ENCODE assay signal across 8 mouse cellular contexts in genomic region chr2:165070096-165070816, GRCm38 (mm10). TPM values are rescaled to one million over a fixed set of nuclear protein-coding genes. Genes with fewer than 3 reads are reported as not detected.
DNase-seq lines count a peak whose midpoint lies in the region; ATAC-seq and TF ChIP-seq lines count a peak whose summit lies in the region.

No protein-coding gene starts in this region.

- H3K4me2 ChIP-seq in limb, embryonic 13.5 days (replicated peaks), result peak overlapping the region; percentile 44

- TF ChIP-seq CTCF in kidney, adult 2 months (conservative IDR thresholded peaks at IDR 0.05; ENCODE audit: insufficient read depth, insufficient read length, low read depth, low read length), result peak; percentile 66

- no peak overlapping the region for H3K4me3 ChIP-seq in kidney, adult 2 months (ENCODE audit: insufficient read depth, low read depth, low read length)
- no peak overlapping the region for H3K4me3 ChIP-seq in limb, embryonic 13.5 days

- no peaks in the 10 kb centered on the region for H3K4me1 ChIP-seq in kidney, adult 2 months (ENCODE audit: control insufficient read depth, insufficient read depth, low read length)
- 0 out of 2 replicates have a peak, but pooled peaks cover 3% of the 10 kb centered on the region for H3K4me1 ChIP-seq in limb, embryonic 13.5 days

- H3K27me3 ChIP-seq in kidney, adult 2 months (replicated peaks; ENCODE audit: control insufficient read depth, insufficient read depth, low read length), result no peaks in the 10 kb centered on the region
- peaks cover 60% of the 10 kb centered on the region for H3K27me3 ChIP-seq in limb, embryonic 13.5 days

- H3K36me3 ChIP-seq in kidney, adult 2 months (ENCODE audit: control insufficient read depth, insufficient read depth, low read length), result no peaks in the 10 kb centered on the region
- no peaks in the 10 kb centered on the region for H3K36me3 ChIP-seq in limb, embryonic 13.5 days

- no peaks in the 10 kb centered on the region for H3K9me3 ChIP-seq in limb, embryonic 13.5 days

- H3K27ac ChIP-seq in kidney, adult 2 months (ENCODE audit: insufficient read depth, low read depth, low read length), result no peak overlapping the region
- no peak overlapping the region for H3K27ac ChIP-seq in limb, embryonic 13.5 days

- H3K9ac ChIP-seq in limb, embryonic 13.5 days, result no peak overlapping the region

- WGBS in kidney, adult 2 months, result 27% methylated on average over 23 of the region's 23 CpGs
- WGBS in limb, embryonic 13.5 days, result 19% methylated on average over 23 of the region's 23 CpGs

- peak; percentile 53 for ATAC-seq in common myeloid progenitor, adult 5-6 weeks (replicated peaks; ENCODE audit: low read depth, poor library complexity, severe bottlenecking)
- ATAC-seq in limb, embryonic 13.5 days (ENCODE audit: low FRiP score, low read depth), result peak; percentile 30; the same call in 1 of the 2 replicates

- no peak for TF ChIP-seq POLR2A in kidney, adult 2 months (IDR thresholded peaks at IDR 0.05; ENCODE audit: low read depth, low read length)

- DNase-seq in urinary bladder, postnatal 14 days (ENCODE audit: low spot score), result peak; percentile 47
- DNase-seq in urinary bladder, postnatal 10 days (ENCODE audit: low spot score), result no peak
- peak; percentile 56 for DNase-seq in gastrocnemius, postnatal 14 days
- DNase-seq in kidney, adult 2 months, result peak; percentile 58
- peak; percentile 55 for DNase-seq in naive thymus-derived CD4-positive, alpha-beta T cell, adult 2 months (ENCODE audit: low read depth)
- DNase-seq in thymus, postnatal 25 days, result peak; percentile 42

- intact Hi-C loops in gastrocnemius, postnatal 14 days (cut with DNase I; ENCODE audit: low total_unique reads), result loop anchor here (5.0 to 10.0 kb wide), 3 partner anchors 207 to 292 kb away; no protein-coding TSS in a partner anchor

RNA-seq across cellular contexts. Expression of gene Cd40, which starts 14.8 kb away (rescaled TPM):
- 0.41 TPM in 1 of 2 replicates, not detected in the other for total RNA-seq in common myeloid progenitor, adult 5-6 weeks (2017)
- 1 to 10 TPM; 1.1 to 1.2 TPM for total RNA-seq in gastrocnemius, postnatal 14 days (2021)
- 6.1 and 11.2 TPM in 2 replicates for polyA plus RNA-seq in kidney, adult 2 months (2012; rRNA removed)
- polyA plus RNA-seq in limb, embryonic 13.5 days (2015; fragmentation: Nextera tagmentation; extraction: Ambion mirVana), result 7.5 and 8.4 TPM in 2 replicates

RNA-seq across cellular contexts. Expression of gene 1700025C18Rik, which starts 20.3 kb away (rescaled TPM):
- total RNA-seq in common myeloid progenitor, adult 5-6 weeks (2017), result not detected in 2 replicates
- not detected for total RNA-seq in gastrocnemius, postnatal 14 days (2021)
- polyA plus RNA-seq in kidney, adult 2 months (2012; rRNA removed), result not detected in 2 replicates
- polyA plus RNA-seq in limb, embryonic 13.5 days (2015; fragmentation: Nextera tagmentation; extraction: Ambion mirVana), result not detected in 2 replicates

RNA-seq across cellular contexts. Expression of gene Ncoa5, which starts 35.6 kb away (rescaled TPM):
- total RNA-seq in common myeloid progenitor, adult 5-6 weeks (2017), result 43.5 and 44.9 TPM in 2 replicates
- total RNA-seq in gastrocnemius, postnatal 14 days (2021), result 10 to 100 TPM; 12.3 TPM
- 31.3 and 34.4 TPM in 2 replicates for polyA plus RNA-seq in kidney, adult 2 months (2012; rRNA removed)
- polyA plus RNA-seq in limb, embryonic 13.5 days (2015; fragmentation: Nextera tagmentation; extraction: Ambion mirVana), result 92.3 and 99.1 TPM in 2 replicates
